Mouse (Mus musculus): ENCODE measurements around the gene Gabrg1.

The Gabrg1 gene

GRCm38 (mm10) chr5:70842192-70843095, at the start of gene Gabrg1:
Gabrg1 (minus strand) TSS chr5:70842617.
- DNase-seq, result peak; percentile 67

- DNase-seq, result no peak
Observed at GRCm38 (mm10) chr5:70884026-70884425, 41.6 kb upstream of the Gabrg1 start.

DNA sequence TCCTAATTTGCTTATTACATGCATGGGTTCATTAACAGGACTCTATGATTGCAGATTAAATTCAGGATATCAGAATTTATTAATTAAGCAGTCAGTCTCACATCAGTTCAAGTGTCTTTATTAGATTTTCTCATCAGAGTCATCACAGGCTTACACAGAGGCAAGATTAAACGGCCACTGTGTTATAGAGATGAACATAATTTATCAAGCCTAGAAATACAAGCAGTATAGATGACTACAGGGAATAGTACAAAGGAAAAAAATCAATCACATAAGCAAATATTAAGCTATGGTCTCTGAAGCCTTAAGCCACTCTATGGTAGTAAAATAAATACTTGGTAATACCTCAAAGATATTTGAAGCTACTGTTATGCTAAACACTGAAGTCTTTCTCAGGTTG, 27.7 kb upstream of the Gabrg1 start:
- no peak for DNase-seq

DNA sequence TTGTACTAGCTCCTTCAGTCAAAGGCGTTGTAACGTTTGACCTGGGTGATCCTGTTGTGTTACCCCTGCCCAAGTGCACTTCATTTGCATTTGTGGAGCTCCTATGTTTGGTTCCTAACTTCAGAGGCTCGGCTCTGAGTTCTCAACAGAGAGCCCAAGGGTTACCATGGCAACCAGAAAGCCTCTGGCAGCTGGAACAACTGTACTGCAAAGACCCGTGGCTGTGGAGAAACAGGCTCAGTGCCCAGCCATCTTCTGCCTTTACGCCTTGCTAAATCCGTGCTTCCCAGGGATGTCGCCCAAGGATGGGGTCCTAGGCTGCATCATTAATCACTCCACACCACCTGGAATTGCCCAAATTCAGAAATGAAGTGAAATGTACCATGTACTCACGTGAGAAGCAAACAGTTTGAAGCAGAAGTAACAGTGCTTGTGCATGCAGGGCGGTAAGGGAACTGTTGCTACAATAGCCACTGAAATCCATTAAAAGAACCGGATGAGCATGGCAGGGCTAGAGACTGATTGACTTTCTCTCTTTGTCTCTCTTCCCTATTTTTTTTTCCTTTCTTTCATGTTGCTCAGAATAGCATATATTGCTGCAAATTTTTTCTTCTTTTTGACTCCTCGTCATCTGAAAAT, 798 bp upstream of the Gabrg1 start:
- DNase-seq, result peak; percentile 46 to 57

DNA sequence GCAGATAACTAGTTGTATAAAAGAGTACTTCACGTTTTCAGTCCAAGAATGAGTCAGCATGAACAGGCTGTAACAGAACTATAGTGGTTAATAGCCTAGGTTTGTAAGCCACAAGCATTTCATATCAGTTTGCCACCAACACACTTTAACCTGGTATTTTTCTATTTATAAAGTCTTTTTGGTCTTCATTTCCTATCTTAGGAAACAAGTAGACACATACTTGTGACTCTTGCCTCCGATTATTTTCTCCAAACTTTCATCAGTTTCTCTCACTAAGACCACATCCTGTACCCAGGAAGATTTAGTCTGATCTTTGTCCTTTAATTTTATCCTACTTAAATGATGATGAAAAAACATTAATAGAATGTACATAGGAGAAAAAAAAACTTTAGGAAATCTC, 23.7 kb downstream of the Gabrg1 start:
- no peak for DNase-seq

DNA sequence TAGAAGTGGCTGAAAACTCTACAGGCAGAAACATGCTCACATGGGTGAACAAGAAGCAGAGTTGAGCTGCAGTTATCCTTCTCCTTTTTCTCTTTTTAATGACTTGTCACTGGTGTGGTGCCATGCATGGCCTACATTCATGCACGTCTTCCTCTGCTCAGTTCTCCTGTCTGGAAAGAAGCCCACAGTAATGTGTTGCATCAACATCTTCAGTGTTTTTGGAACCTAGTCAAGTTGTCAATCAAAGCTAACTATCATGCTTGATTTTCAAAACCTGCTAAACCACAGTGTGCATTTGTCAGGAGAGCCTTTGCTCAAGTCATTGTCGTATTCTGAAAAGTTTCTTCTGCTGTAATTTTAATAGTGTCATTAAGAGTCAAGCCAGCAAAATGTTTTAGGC, 106.3 kb downstream of the Gabrg1 start:
- DNase-seq, result no peak

GRCm38 (mm10) chr5:70704361-70704760, 138.1 kb downstream of the Gabrg1 start:
- no peak for DNase-seq

Data from cerebellum, postnatal 14 days (tissue).